Mouse (Mus musculus): ENCODE results near the gene Olfr763.
"Not testable (repeated sequence)": the region's sequence is repeated elsewhere in the genome, so short reads cannot be mapped to it uniquely, and the experiment has no call there.

Gene Olfr763

DNA sequence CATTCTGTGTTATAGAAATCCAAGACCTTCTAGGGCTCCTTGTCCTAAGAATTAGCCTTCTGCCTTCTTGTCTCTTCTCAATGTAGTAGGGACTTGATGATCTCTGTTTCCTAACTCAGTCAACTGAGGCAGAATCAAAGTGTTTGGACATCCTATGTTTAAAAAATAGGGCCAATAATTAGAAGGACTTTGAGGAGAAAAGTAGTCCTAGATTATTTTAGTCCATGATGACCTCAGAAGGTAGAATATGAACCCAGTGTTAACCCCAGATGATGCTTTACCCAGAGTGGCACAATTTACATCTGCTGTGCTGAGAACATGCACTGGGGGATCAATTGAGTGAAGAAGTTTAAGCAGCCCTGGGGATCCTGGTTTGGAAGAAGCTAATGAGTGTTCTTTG, 39.3 kb downstream of the Olfr763 start, which contains the start of gene Olfr765:
TSS of gene Olfr765 (minus strand) at position 101 of the 400 bp plus-strand sequence.
- not testable (repeated sequence) for DNase-seq

Data from layer of hippocampus, adult 9-11 months (tissue).